Mouse (Mus musculus): ENCODE results near the gene Itgb1. TPM values are rescaled to one million over a fixed set of nuclear protein-coding genes. Genes with fewer than 3 reads are reported as not detected.
A peak's percentile ranks its signal among the peaks of the same experiment; 100 is the strongest.

Itgb1 gene
- total RNA-seq (2021), result 100 to 1,000 TPM; 147 to 171 TPM
- long read RNA-seq, experiment 1, transcript Itgb1-201 (16 exons, 3,815 nt), result major isoform, 44 of 176 reads
- long read RNA-seq, experiment 1, partial matches to known transcripts, result 14 of 176 reads
- long read RNA-seq, experiment 1, other reads (novel, unspliced or antisense), result 118 of 176 reads
- long read RNA-seq, experiment 2, transcript Itgb1-201 (16 exons, 3,815 nt), result major isoform, 25 of 158 reads
- long read RNA-seq, experiment 2, partial matches to known transcripts, result 28 of 158 reads
- long read RNA-seq, experiment 2, other reads (novel, unspliced or antisense), result 105 of 158 reads

- peak; percentile 92 for DNase-seq (ENCODE audit: low spot score)
These were observed at the start of gene Itgb1 for GRCm38 (mm10) chr8:128685507-128686428. TSS of gene Itgb1 (plus strand) at chr8:128685654.

GRCm38 (mm10) chr8:128643104-128643503 is 42.4 kb upstream of the Itgb1 start:
- no peak for DNase-seq (ENCODE audit: low spot score)

GRCm38 (mm10) chr8:128645452-128645851 is 40.0 kb upstream of the Itgb1 start:
- no peak for DNase-seq (ENCODE audit: low spot score)

- DNase-seq (ENCODE audit: low spot score), result no peak
These were observed 39.0 kb upstream of the Itgb1 start for GRCm38 (mm10) chr8:128646456-128646855.

GRCm38 (mm10) chr8:128648071-128648470 is 37.4 kb upstream of the Itgb1 start:
- no peak for DNase-seq (ENCODE audit: low spot score)

GRCm38 (mm10) chr8:128650331-128650855 is 35.1 kb upstream of the Itgb1 start:
- peak; percentile 32 for DNase-seq (ENCODE audit: low spot score)

- peak; percentile 57 for DNase-seq (ENCODE audit: low spot score)
These were observed 32.9 kb upstream of the Itgb1 start for GRCm38 (mm10) chr8:128652399-128653109.

- DNase-seq (ENCODE audit: low spot score), result no peak
These were observed 31.7 kb upstream of the Itgb1 start for GRCm38 (mm10) chr8:128653642-128654364.

- DNase-seq (ENCODE audit: low spot score), result peak; percentile 61
These were observed 30.9 kb upstream of the Itgb1 start for GRCm38 (mm10) chr8:128654365-128655099.

GRCm38 (mm10) chr8:128662144-128662543 is 23.3 kb upstream of the Itgb1 start:
- no peak for DNase-seq (ENCODE audit: low spot score)

- no peak for DNase-seq (ENCODE audit: low spot score)
These were observed 22.8 kb upstream of the Itgb1 start for GRCm38 (mm10) chr8:128662696-128663095.

GRCm38 (mm10) chr8:128663106-128663505 is 22.3 kb upstream of the Itgb1 start:
- no peak for DNase-seq (ENCODE audit: low spot score)

- no peak for DNase-seq (ENCODE audit: low spot score)
These were observed 18.7 kb upstream of the Itgb1 start for GRCm38 (mm10) chr8:128666576-128667263.

- no peak for DNase-seq (ENCODE audit: low spot score)
These were observed 13.6 kb upstream of the Itgb1 start for GRCm38 (mm10) chr8:128671813-128672212.

GRCm38 (mm10) chr8:128672441-128672840 is 13.0 kb upstream of the Itgb1 start:
- no peak for DNase-seq (ENCODE audit: low spot score)

- no peak for DNase-seq (ENCODE audit: low spot score)
These were observed 12.5 kb upstream of the Itgb1 start for GRCm38 (mm10) chr8:128672950-128673349.

GRCm38 (mm10) chr8:128675848-128676629 is 9.4 kb upstream of the Itgb1 start:
- DNase-seq (ENCODE audit: low spot score), result no peak

- peak; percentile 48 for DNase-seq (ENCODE audit: low spot score)
These were observed 5.5 kb upstream of the Itgb1 start for GRCm38 (mm10) chr8:128679909-128680308.

Measured in gastrocnemius, adult 18-20 months (tissue).